Mouse (Mus musculus) liver (tissue): ENCODE results near the gene Sod3.

Experiments used
- DNase-seq: peaks from one replicate; pipeline ENCODE4 v3.0.0-alpha.2; 2020; ENCODE audit warnings: mixed read lengths

The Sod3 gene

DNA sequence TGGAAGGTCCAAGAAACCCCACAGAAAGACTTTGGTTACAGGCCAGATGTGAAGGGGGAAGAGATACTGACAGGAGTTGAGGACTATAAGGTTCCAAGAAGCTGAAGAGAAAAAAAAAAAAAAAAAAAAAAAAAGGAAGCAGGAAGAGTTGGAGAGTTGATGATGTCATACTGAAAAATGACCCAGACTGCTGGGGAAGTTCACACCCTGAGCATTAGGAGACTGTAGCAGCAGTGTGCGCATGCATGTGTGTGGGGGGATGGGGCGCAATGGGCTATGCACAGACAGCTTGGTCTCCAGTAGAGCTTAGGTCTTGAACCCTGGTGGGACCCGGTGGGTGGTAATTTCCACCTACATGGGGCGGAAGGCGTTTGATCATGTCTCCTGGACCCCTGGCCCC, 20.2 kb downstream of the Sod3 start:
- DNase-seq = no peak

DNA sequence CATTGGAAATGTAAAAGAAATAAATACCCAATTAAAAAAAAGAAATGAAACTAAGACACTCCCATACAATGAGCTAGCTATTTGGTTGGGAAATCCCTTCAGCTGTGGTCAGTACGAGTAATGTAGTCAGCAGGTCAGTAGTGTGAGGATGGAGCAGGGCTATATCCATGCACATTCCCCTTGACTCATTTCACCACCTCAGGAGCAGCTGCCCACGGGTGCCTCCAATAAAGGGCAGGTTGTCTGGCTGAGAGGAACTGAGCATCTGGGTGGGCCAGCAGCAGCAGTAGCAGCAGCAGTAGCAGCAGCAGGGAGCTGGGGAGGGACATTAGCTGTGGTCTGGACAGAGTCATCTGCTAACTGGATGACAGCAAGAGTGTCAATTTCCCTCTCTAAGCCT, 22.4 kb downstream of the Sod3 start:
- DNase-seq = no peak

DNA sequence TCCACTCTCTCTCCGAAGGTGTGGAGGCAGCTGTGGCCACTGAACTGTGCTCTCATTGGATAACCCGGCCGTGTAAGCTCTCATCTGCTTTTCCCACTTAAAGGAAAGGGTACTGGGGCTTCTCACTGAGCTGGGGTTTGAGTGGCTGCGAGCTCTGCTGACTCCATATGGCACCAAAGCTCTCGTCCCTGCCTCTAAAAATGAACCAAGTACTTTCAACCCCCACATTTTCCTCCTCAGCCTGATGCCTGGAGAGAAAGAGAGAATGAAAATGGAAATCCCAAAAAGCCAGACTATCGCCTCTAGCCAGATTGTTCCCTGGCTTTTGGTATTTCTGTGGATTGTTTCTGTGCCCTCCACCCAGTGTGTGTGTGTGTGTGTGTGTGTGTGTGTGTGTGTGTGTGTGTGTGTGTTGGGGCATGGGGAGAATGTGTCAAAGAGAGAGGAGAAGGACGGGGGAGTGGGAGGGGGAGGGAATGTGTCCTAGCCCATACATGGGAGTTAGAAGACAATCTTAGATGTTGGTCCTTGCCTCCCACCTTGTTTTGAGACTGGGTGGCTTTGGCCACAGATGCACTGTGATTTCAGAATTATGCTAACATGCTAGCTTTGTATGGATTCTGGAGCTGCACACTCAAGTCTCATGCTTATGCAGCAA, 24.6 kb downstream of the Sod3 start:
- no peak for DNase-seq

DNA sequence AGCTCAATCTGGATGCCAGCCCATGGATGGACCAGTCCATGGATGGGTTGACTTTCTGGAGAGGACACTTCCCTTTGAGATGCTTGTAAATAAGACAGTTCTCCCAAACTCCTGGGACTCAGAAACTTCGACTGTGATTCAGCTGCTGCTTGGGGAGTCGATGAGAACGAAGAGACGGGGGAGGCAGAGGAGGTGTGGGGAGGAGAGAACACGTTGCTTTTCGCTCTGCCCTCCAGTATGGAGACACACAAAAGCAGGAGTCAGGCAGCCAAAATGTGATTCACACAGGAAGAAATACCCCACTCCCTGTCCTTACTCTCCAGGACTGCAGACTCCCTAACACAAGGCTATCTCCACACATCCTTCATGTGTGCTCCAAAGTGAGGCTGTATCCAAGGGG, 26.8 kb downstream of the Sod3 start:
- DNase-seq = no peak

DNA sequence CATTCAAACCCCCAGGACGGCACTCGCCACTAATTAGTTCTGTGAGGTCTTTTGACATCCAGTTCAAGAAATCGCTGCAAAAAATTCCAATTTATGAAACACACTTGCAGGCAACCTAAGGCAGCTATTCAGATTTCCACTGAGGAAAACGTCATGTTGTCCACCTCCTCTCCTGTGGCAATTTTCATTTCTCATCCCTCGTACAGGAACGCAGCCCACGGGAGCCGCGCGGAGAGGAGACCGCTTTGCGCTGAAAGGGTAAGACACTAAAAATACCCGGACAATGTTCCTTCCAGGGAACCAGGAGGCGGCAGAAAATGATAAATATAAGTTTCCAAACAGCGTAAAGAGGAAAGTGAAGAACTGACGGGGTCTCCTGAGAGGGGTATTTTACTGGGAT, 27.9 kb downstream of the Sod3 start:
- DNase-seq = no peak

DNA sequence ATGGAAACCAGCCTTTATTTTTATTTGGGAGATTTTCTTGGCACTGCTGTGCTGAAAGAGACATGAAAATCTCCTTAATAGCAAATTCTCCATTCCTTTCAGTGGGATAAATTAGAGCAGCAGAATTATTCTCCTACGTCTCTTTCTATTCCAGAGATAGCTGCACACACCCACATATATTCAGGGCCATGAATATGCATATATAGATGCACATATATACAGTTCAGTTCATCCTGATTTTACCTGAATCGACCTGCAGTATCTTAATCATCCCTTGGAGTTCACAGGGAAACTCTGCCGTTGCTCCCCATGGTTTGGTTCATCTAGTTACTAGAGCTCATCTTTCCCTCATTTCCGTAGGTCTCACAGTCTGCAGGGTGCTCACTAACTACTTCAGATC, 30.2 kb downstream of the Sod3 start:
- no peak for DNase-seq

DNA sequence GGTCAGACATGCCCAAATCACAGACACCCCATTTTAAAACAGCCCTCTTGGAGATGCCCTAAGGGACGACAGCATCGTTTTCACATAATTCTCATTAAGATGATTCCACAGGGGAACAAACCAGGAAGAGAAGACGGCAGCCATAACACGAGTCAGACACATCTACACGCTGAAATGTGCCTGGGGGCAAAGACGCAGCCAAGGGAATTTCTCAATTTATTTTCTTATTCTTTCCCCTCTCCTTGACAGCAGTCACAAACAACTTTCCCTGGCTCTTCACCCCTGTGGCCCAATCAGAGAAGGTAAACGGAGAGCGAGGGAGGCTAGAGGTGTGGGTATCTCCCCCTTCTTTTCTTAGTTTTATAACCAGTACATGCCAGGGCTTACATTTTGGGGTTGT, 40.8 kb downstream of the Sod3 start:
- DNase-seq = no peak

DNA sequence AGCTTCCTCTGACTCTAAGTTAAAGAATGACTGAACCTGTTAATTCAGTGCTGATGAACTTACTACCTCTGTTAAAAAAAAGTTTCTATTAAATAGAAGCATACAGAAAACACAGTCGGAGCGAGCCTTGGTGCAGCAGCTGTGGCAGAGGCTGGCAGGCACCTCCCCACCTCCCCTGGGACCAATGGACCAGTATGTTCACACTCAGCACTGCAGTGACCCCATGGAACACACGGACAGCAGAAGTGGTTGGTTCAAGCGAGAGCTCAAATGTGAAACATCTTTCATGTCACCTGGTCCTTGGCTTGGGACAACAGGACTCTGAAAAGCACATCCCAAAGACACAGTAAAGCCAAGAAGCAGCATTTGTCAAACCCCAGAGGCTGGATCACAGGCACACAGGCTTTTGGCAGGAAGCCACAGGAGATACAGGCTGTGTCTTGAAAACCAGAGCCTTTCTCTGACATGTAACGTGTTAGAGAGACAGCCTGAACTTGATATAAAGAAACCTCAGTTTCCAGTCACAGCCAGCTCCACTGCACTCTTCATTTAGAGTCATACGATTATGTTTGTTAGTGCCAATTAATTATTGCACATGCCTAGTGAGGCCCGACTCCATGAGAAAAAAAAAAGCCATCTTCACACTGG, 45.2 kb downstream of the Sod3 start:
- no peak for DNase-seq

DNA sequence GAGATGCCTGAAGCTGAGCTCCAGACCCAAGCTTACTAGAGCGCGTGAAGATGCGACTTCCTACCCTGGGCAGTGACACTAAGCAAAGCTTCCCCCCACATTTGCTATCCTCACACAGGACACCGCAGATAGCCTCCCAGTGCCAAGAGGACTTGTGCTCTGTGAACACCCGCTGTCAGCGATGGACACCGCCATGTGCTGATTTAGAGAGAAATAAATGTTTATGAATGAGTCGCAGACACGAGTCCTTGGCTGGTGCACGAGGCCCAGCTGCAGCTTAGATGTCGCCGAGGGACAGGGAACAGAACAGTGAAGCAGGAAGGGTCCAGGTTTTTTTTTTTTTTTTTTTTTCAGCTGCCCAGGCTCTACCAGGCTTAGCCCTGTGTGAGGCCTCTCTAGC, 46.6 kb downstream of the Sod3 start:
- DNase-seq = no peak

DNA sequence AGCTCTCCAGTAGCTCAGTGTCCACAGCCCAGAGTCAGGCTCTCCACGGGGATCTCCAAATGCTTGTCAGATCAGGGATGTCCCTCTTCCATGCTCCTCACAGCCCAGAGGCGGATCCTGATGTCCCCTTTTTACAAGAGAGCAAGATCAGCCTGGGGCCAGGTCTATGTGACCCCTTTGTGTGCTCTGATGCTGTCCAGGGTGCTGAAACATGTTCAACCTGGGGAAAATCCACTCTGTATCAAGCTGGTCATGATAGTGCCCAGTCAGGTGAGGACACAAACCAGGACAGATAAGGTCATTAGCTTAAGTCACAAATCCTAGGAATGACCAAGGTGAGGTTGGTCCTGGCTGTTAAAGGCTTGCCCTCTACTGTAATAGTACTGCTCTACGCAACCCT, 48.0 kb downstream of the Sod3 start:
- peak; percentile 21 for DNase-seq

DNA sequence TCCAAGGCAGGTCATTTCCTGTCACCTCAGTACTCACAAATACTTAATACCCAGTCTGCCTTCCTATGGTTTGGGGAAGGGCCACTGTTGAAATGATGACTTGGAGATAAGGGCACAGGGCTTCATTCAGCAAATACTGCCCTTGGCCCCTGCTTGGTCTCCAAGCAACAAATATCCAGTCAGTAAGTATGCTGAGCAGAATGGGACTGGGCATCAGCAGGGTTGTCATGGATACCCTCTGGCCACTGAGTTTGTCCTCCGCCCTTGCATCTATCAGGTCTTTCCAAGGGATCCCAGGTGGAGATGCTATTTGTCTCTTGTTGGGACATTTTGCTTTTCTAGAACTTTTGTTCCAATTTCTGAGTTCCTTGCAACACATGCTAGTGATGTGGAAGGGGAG, 51.6 kb downstream of the Sod3 start:
- DNase-seq = no peak

DNA sequence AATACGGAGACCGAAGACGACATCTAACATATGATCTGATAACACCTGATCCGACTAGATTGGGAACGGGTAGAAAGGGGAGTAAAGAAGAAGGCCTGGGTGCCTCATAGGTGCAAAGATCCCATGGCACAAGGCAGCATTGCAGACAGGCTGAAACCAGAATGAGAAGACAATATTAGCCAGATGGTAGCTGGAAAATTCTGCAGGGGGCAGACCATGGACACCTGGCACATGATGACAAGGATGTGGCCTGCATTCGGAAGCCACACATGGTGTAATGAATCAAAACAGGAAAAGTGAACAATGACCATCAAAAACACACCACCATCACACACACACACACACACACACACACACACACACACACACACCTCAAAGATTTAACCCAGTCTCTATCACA, 52.3 kb downstream of the Sod3 start:
- no peak for DNase-seq

DNA sequence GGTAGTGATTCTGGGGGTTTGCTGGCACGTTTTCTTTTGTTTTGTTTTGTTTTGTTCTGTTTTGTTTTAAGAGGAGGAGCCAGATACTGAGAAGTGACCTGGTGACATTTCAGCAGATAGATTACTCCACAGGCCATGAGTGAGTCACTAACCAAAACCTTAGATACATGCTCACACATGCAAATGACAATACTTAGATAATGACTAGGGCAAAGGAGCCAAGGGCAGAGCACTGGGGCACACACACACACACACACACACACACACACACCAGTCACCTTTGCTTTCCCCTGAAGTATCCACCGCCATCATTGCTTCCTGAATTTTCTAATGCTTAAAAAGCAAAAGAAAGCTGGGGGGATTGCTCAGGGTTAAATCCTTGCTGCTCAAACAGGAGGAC, 52.9 kb downstream of the Sod3 start:
- no peak for DNase-seq
